Mouse (Mus musculus): ENCODE results near the gene Dnmt3a. TPM values are rescaled to one million over a fixed set of nuclear protein-coding genes. Genes with fewer than 3 reads are reported as not detected.

The Dnmt3a gene
- polyA plus RNA-seq, 1 experiment from 2014 or later, result 60.3 TPM

DNA sequence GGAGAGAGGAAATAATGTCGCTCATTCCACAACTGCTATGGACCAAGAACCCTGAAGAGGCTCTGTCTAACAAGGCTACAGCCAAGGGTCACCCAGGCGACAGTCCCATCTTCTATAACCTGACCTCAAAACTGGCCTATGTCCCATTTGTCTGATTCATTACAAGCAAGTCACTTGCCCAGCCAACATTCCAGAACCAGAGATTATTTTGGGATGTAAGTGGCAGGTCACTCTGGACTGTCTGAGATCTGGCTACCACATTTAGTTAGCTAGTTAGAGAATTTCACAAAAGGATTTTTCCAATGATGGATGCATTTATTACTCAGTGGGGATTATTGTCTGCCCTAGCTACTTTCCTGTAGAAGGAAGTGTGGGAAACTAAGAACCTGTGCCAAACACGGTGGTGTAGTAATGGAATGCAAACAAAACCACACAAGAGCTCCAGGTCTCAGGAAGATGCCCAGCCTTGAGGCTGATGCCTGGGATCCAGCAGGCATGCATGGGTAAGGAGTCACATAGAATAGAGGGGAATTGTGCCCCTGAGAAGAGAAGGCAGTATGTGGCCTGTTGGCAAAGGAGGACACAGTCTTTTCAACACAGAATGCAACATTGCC, 41.5 kb upstream of the Dnmt3a start:
- Histone ChIP-seq H3K27ac (ENCODE audit: low read length) (no peak overlapping the region), H3K9me3 (ENCODE audit: low read length) (no peaks in the 10 kb centered on the region), H3K4me1 (ENCODE audit: insufficient read depth, low read depth, low read length) (no peaks in the 10 kb centered on the region), H3K4me3 (ENCODE audit: low read depth, low read length) (no peak overlapping the region), H3K9ac (replicated peaks; ENCODE audit: low read depth) (no peak overlapping the region), H3K4me2 (replicated peaks; ENCODE audit: low read depth, low read length) (no peak overlapping the region), H3K36me3 (ENCODE audit: insufficient read depth, low read length) (no peaks in the 10 kb centered on the region), H3K27me3 (replicated peaks; ENCODE audit: insufficient read depth, low read length) (no peaks in the 10 kb centered on the region)
- DNase-seq (ENCODE audit: low spot score), result no peak
- ATAC-seq, result no peak
- no peak for TF ChIP-seq CTCF (IDR thresholded peaks at IDR 0.05)
- 47% methylated on average over 3 of the region's 3 CpGs for WGBS

DNA sequence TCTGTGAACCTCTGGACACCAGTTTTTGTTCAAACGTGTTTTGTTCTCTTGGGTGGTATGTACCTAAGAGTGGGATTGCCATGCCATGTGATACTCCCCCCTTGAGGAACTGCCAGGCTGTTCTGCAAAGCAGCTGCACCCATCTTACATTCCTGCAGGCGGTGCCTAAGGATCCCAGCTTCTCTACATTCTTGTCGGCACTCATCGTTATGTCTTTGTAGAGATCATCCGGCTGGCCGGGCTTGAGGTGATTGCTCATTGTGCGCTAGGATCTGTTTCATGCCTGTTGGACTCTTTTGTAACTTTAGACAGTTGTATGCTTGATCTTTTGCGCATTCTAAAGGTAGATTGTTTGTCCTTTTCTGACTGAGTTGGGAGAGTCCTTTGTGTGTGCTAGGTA, 38.4 kb upstream of the Dnmt3a start:
- 71% methylated on average over 8 of the region's 8 CpGs for WGBS
- Histone ChIP-seq H3K4me3 (ENCODE audit: low read depth, low read length) (no peak overlapping the region), H3K9ac (replicated peaks; ENCODE audit: low read depth) (no peak overlapping the region), H3K27me3 (replicated peaks; ENCODE audit: insufficient read depth, low read length) (no peaks in the 10 kb centered on the region), H3K4me2 (replicated peaks; ENCODE audit: low read depth, low read length) (no peak overlapping the region), H3K4me1 (ENCODE audit: insufficient read depth, low read depth, low read length) (no peaks in the 10 kb centered on the region), H3K36me3 (ENCODE audit: insufficient read depth, low read length) (no peaks in the 10 kb centered on the region), H3K9me3 (ENCODE audit: low read length) (no peaks in the 10 kb centered on the region), H3K27ac (ENCODE audit: low read length) (no peak overlapping the region)
- TF ChIP-seq EP300 (IDR thresholded peaks at IDR 0.05), result no peak
- no peak for TF ChIP-seq CTCF (IDR thresholded peaks at IDR 0.05)
- ATAC-seq (no peak), DNase-seq (ENCODE audit: low spot score) (no peak)

DNA sequence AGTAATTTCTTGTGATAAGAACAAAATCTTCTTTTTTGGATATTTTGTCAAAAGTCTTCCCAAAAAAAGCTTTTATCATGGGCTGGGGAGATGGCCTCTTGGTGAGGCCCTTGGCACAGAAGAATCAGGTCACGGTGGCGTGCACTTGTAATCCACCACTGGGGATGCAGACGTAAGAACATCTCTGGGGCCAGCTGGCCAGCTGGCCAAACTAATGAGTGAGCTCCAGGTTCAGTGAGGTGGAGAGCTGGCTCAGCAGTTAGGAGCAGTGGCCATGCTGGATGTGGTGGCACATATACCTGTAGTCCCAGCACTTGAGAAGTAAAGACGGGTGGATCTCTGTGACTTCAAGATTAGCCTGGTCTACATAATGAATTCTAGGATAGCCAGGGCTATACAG, 37.4 kb upstream of the Dnmt3a start:
- no peaks in the 10 kb centered on the region for H3K9me3 ChIP-seq (ENCODE audit: low read length)
- no peak overlapping the region for H3K4me2 ChIP-seq (replicated peaks; ENCODE audit: low read depth, low read length)
- H3K36me3 ChIP-seq (ENCODE audit: insufficient read depth, low read length), result no peaks in the 10 kb centered on the region
- WGBS, result 90% methylated on average over 4 of the region's 4 CpGs
- no peak for ATAC-seq
- no peak for TF ChIP-seq CTCF (IDR thresholded peaks at IDR 0.05)
- no peak for TF ChIP-seq EP300 (IDR thresholded peaks at IDR 0.05)
- H3K27me3 ChIP-seq (replicated peaks; ENCODE audit: insufficient read depth, low read length), result no peaks in the 10 kb centered on the region
- H3K27ac ChIP-seq (ENCODE audit: low read length), result no peak overlapping the region
- no peaks in the 10 kb centered on the region for H3K4me1 ChIP-seq (ENCODE audit: insufficient read depth, low read depth, low read length)
- DNase-seq (ENCODE audit: low spot score), result no peak
- H3K4me3 ChIP-seq (ENCODE audit: low read depth, low read length), result no peak overlapping the region
- no peak overlapping the region for H3K9ac ChIP-seq (replicated peaks; ENCODE audit: low read depth)

DNA sequence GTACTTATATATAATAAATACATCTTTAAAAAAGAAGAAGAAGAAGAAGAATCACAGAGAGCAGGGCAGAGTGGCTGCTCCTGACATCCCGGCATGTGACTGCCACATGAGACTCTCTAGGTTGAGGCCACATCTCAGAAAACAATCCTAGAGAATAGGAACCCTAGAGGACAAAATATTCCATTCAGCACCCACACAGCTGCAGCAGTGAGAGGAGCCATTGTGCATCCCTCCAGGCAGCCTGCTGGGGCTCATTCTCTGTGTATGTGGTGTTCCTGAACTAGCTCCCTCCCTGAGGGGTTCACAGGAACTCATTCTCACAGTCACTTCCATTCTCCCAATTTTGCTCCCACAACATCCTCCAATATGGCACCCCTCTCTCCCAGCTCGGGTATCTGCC, 35.3 kb upstream of the Dnmt3a start:
- TF ChIP-seq EP300 (IDR thresholded peaks at IDR 0.05) (no peak), CTCF (IDR thresholded peaks at IDR 0.05) (no peak)
- Histone ChIP-seq H3K27me3 (replicated peaks; ENCODE audit: insufficient read depth, low read length) (no peaks in the 10 kb centered on the region), H3K4me3 (ENCODE audit: low read depth, low read length) (no peak overlapping the region), H3K36me3 (ENCODE audit: insufficient read depth, low read length) (no peaks in the 10 kb centered on the region), H3K9me3 (ENCODE audit: low read length) (no peaks in the 10 kb centered on the region), H3K9ac (replicated peaks; ENCODE audit: low read depth) (no peak overlapping the region), H3K4me1 (ENCODE audit: insufficient read depth, low read depth, low read length) (no peaks in the 10 kb centered on the region), H3K4me2 (replicated peaks; ENCODE audit: low read depth, low read length) (no peak overlapping the region), H3K27ac (ENCODE audit: low read length) (no peak overlapping the region)
- ATAC-seq (no peak), DNase-seq (ENCODE audit: low spot score) (no peak)
- WGBS, result 77% methylated on average over 2 of the region's 2 CpGs

DNA sequence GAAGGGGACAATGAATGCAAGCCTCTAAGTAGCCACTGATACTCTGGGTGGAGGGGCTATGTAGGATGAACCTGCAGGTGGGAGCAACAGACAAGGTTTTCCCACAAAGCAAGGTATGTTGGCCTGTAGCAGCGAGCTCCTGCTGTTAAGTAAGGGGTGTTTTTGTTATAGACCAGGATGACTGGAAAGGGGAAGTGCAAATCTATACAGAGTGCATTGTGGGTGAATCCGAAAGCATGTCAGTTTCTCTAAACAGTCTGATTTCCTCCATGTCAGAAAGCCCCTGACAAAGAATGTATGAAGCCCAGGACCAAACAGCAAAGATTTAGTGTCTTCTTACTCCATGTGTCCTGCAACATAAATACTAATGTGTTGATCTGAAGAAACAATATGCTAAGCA, 34.7 kb upstream of the Dnmt3a start:
- Histone ChIP-seq H3K4me1 (ENCODE audit: insufficient read depth, low read depth, low read length) (no peaks in the 10 kb centered on the region), H3K36me3 (ENCODE audit: insufficient read depth, low read length) (no peaks in the 10 kb centered on the region), H3K27me3 (replicated peaks; ENCODE audit: insufficient read depth, low read length) (no peaks in the 10 kb centered on the region), H3K4me2 (replicated peaks; ENCODE audit: low read depth, low read length) (no peak overlapping the region), H3K27ac (ENCODE audit: low read length) (no peak overlapping the region), H3K9ac (replicated peaks; ENCODE audit: low read depth) (no peak overlapping the region), H3K9me3 (ENCODE audit: low read length) (no peaks in the 10 kb centered on the region), H3K4me3 (ENCODE audit: low read depth, low read length) (no peak overlapping the region)
- 67% methylated on average over 2 of the region's 2 CpGs for WGBS
- ATAC-seq (no peak), DNase-seq (ENCODE audit: low spot score) (no peak)
- no peak for TF ChIP-seq CTCF (IDR thresholded peaks at IDR 0.05)
- TF ChIP-seq EP300 (IDR thresholded peaks at IDR 0.05), result no peak

DNA sequence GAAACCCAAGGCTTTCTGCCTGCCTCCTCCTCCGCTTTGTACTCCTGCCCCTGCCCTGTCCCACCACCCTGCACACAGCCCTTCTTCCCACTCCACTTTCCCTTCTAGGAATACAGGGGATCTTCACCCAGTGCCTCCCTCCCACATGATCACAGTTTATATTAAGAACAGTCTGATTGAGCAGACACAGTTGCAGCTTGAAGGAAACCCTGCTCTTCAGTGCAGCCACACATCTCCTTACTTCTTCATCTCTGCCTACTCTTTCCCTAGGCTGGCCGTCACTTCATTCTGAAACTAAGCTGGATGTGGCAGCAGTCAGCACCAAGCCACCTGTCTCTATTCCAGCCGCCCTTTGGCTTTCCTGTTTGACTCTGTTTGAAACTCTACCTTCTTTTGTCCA, 32.2 kb upstream of the Dnmt3a start:
- Histone ChIP-seq H3K4me2 (replicated peaks; ENCODE audit: low read depth, low read length) (no peak overlapping the region), H3K9ac (replicated peaks; ENCODE audit: low read depth) (no peak overlapping the region), H3K4me1 (ENCODE audit: insufficient read depth, low read depth, low read length) (no peaks in the 10 kb centered on the region), H3K4me3 (ENCODE audit: low read depth, low read length) (no peak overlapping the region), H3K9me3 (ENCODE audit: low read length) (no peaks in the 10 kb centered on the region), H3K27ac (ENCODE audit: low read length) (no peak overlapping the region), H3K36me3 (ENCODE audit: insufficient read depth, low read length) (no peaks in the 10 kb centered on the region), H3K27me3 (replicated peaks; ENCODE audit: insufficient read depth, low read length) (no peaks in the 10 kb centered on the region)
- no peak for ATAC-seq
- no peak for TF ChIP-seq EP300 (IDR thresholded peaks at IDR 0.05)
- TF ChIP-seq CTCF (IDR thresholded peaks at IDR 0.05), result no peak
- WGBS, result 83% methylated on average over 3 of the region's 3 CpGs
- no peak for DNase-seq (ENCODE audit: low spot score)

DNA sequence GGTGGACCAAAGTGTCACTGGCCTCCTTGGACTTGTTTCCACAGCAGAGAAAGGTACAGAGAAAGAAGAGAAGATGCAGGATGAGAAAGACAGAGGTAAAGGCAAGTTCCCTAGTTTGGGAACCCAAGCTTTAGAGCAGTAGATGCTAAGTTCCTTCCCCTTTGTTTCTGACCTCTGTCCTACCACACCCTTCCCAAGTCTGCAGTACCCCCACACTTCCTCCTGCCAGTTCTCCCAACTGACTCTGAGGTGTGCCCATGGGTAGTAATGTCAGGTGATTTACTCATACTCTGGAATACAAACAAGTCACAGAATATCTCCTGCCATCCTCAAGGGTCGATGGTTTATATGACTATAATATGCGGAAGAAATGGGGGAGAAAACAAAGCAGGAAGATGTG, 29.8 kb upstream of the Dnmt3a start:
- H3K4me3 ChIP-seq (ENCODE audit: low read depth, low read length), result no peak overlapping the region
- no peak overlapping the region for H3K4me2 ChIP-seq (replicated peaks; ENCODE audit: low read depth, low read length)
- ATAC-seq (no peak), DNase-seq (ENCODE audit: low spot score) (no peak)
- H3K9ac ChIP-seq (replicated peaks; ENCODE audit: low read depth), result no peak overlapping the region
- 95% methylated on average over 2 of the region's 2 CpGs for WGBS
- no peak overlapping the region for H3K27ac ChIP-seq (ENCODE audit: low read length)
- no peaks in the 10 kb centered on the region for H3K27me3 ChIP-seq (replicated peaks; ENCODE audit: insufficient read depth, low read length)
- peaks cover 7% of the 10 kb centered on the region; the same call in 1 of the 2 replicates for H3K4me1 ChIP-seq (ENCODE audit: insufficient read depth, low read depth, low read length)
- TF ChIP-seq CTCF (IDR thresholded peaks at IDR 0.05) (no peak), EP300 (IDR thresholded peaks at IDR 0.05) (no peak)
- H3K9me3 ChIP-seq (ENCODE audit: low read length), result no peaks in the 10 kb centered on the region
- no peaks in the 10 kb centered on the region for H3K36me3 ChIP-seq (ENCODE audit: insufficient read depth, low read length)

Data from lung, postnatal 0 days (tissue).